In genomic region chr4:123404056-123404455, GRCm38 (mm10) we compare ENCODE assay signal across 10 mouse cellular contexts.
DNase-seq lines count a peak whose midpoint lies in the region; ATAC-seq and TF ChIP-seq lines count a peak whose summit lies in the region.
"Had no signal": no experiment of that assay in that cellular context is flagged by ENCODE, and none has a peak within 500 bp of the region (broad histone marks: within the 10 kb centered on the region; RNA-seq: fewer than 3 reads in every experiment).

No protein-coding gene starts in this region.

- no peak for TF ChIP-seq CTCF in heart, adult 2 months (IDR thresholded peaks at IDR 0.05)
- no peak for TF ChIP-seq CTCF in lung, embryonic 14.5 days (IDR thresholded peaks at IDR 0.05; ENCODE audit: low read depth)
- no peak for TF ChIP-seq CTCF in lung, adult 2 months (IDR thresholded peaks at IDR 0.05; ENCODE audit: insufficient read depth, low read length)
- TF ChIP-seq CTCF in heart, postnatal 0 days (IDR thresholded peaks at IDR 0.05; ENCODE audit: low read depth) = no peak

- TF ChIP-seq POLR2A in heart, adult 2 months (IDR thresholded peaks at IDR 0.05; ENCODE audit: insufficient read depth, low read depth, low read length) = no peak
- TF ChIP-seq POLR2A in lung, adult 2 months (IDR thresholded peaks at IDR 0.05; ENCODE audit: borderline replicate concordance, extremely low read depth, low read depth, low read length) = no peak

- intact Hi-C loops in heart, adult 2 months (cut with DNase I) = no loop called here

- no peak for DNase-seq in heart, adult 2 months
- DNase-seq in heart, adult 8-10 months (ENCODE audit: low spot score) = no peak
- peak; percentile 70 for DNase-seq in lung, embryonic 14.5 days
- DNase-seq in lung, adult 2 months = no peak
- peak; percentile 51 for DNase-seq in heart, postnatal 0 days (ENCODE audit: low spot score)
- peak; percentile 67 for DNase-seq in lung, postnatal 36 days
- DNase-seq: cerebellum, adult 8-10 months; kidney, adult 9 months; thymus, postnatal 4 days had no signal

- no peak overlapping the region for H3K4me2 ChIP-seq in lung, embryonic 14.5 days
- H3K4me2 ChIP-seq in heart, postnatal 0 days (ENCODE audit: low read depth, low read length) = peak overlapping the region; percentile 85; the same call in 1 of the 2 replicates

- H3K79me2 ChIP-seq in heart, adult 2 months (replicated peaks; ENCODE audit: control insufficient read depth, insufficient read depth, low read length) = peaks cover 1% of the 10 kb centered on the region

- H3K9ac ChIP-seq in heart, adult 2 months (ENCODE audit: low read depth, low read length) = no peak overlapping the region
- H3K9ac ChIP-seq in lung, embryonic 14.5 days = no peak overlapping the region
- no peak overlapping the region for H3K9ac ChIP-seq in heart, postnatal 0 days (replicated peaks; ENCODE audit: low read depth, low read length)

- H3K27ac ChIP-seq in heart, adult 2 months = peak overlapping the region; percentile 18
- H3K27ac ChIP-seq in lung, embryonic 14.5 days (ENCODE audit: low read depth) = no peak overlapping the region
- H3K27ac ChIP-seq in heart, postnatal 0 days (ENCODE audit: low read depth) = no peak overlapping the region

- 16% methylated on average over 1 of the region's 1 CpGs for WGBS in heart, adult 2 months
- 41% methylated on average over 1 of the region's 1 CpGs for WGBS in lung, embryonic 14.5 days
- WGBS in lung, adult 2 months = 13% methylated on average over 1 of the region's 1 CpGs
- WGBS in heart, postnatal 0 days = 18% methylated on average over 1 of the region's 1 CpGs

- no peak for ATAC-seq in lung, embryonic 14.5 days (ENCODE audit: insufficient read depth)
- ATAC-seq in heart, postnatal 0 days (ENCODE audit: insufficient read depth, low read depth) = no peak
- ATAC-seq in monocyte, adult 5-6 weeks (replicated peaks; ENCODE audit: insufficient number of reproducible peaks, low FRiP score, low TSS enrichment, poor library complexity, severe bottlenecking) = no peak

- H3K4me3 ChIP-seq in heart, adult 2 months = no peak overlapping the region
- no peak overlapping the region for H3K4me3 ChIP-seq in lung, embryonic 14.5 days (ENCODE audit: low read depth, low read length)
- no peak overlapping the region for H3K4me3 ChIP-seq in lung, adult 2 months (replicated peaks; ENCODE audit: extremely low read depth, low read depth, low read length)
- no peak overlapping the region for H3K4me3 ChIP-seq in heart, postnatal 0 days (ENCODE audit: low read depth, low read length)

- H3K9me3 ChIP-seq in lung, embryonic 14.5 days (ENCODE audit: low read depth, low read length) = no peaks in the 10 kb centered on the region
- H3K9me3 ChIP-seq in heart, postnatal 0 days (replicated peaks; ENCODE audit: control insufficient read depth, low read length) = no peaks in the 10 kb centered on the region

- no peaks in the 10 kb centered on the region for H3K27me3 ChIP-seq in heart, adult 2 months (ENCODE audit: control insufficient read depth, insufficient read depth, low read length)
- no peaks in the 10 kb centered on the region for H3K27me3 ChIP-seq in lung, embryonic 14.5 days (ENCODE audit: insufficient read depth, low read length)
- no peaks in the 10 kb centered on the region for H3K27me3 ChIP-seq in heart, postnatal 0 days (ENCODE audit: control insufficient read depth, insufficient read depth, low read length)

- peaks cover 72% of the 10 kb centered on the region for H3K36me3 ChIP-seq in heart, adult 2 months (ENCODE audit: control insufficient read depth, insufficient read depth, low read length)
- H3K36me3 ChIP-seq in lung, embryonic 14.5 days (ENCODE audit: insufficient read depth) = peaks cover 36% of the 10 kb centered on the region
- peaks cover 30% of the 10 kb centered on the region for H3K36me3 ChIP-seq in heart, postnatal 0 days (replicated peaks; ENCODE audit: control insufficient read depth, insufficient read depth, low read length)

- peaks cover 25% of the 10 kb centered on the region for H3K4me1 ChIP-seq in heart, adult 2 months (ENCODE audit: control insufficient read depth, insufficient read depth, low read length)
- peaks cover 16% of the 10 kb centered on the region for H3K4me1 ChIP-seq in lung, embryonic 14.5 days (ENCODE audit: insufficient read depth)
- H3K4me1 ChIP-seq in lung, adult 2 months (ENCODE audit: control insufficient read depth, insufficient read depth, low read length) = peaks cover 22% of the 10 kb centered on the region
- peaks cover 56% of the 10 kb centered on the region for H3K4me1 ChIP-seq in heart, postnatal 0 days (ENCODE audit: control insufficient read depth, insufficient read depth)

- TF ChIP-seq EP300 in heart, adult 2 months (IDR thresholded peaks at IDR 0.05; ENCODE audit: insufficient read depth, low read depth, low read length) = no peak
- no peak for TF ChIP-seq EP300 in heart, postnatal 0 days (IDR thresholded peaks at IDR 0.05; ENCODE audit: low read depth)

Comparison
In these comparisons a context has a peak if more than half of its experiments do, and no peak if none do; other contexts are left out.
1. DNase-seq: peak in lung, embryonic 14.5 days (single experiment), heart, postnatal 0 days (single experiment) and lung, postnatal 36 days (single experiment); none in heart, adult 2 months (0 of 2), heart, adult 8-10 months (single experiment) and lung, adult 2 months (single experiment).